Mouse (Mus musculus) midbrain, embryonic 12.5 days (tissue): Measurements from ENCODE around the gene Rpl3l. TPM values are rescaled to one million over a fixed set of nuclear protein-coding genes. Genes with fewer than 3 reads are reported as not detected.
A peak's percentile ranks its signal among the peaks of the same experiment; 100 is the strongest.
"Not testable (repeated sequence)": the region's sequence is repeated elsewhere in the genome, so short reads cannot be mapped to it uniquely, and the experiment has no call there.

Experiments used
- ATAC-seq: fragments of 200-750 bp; cut with Nextera tagmentation; 2 replicates; pipeline ENCODE4 v1.8.0; 2017; ENCODE audit warnings: low read depth, moderate TSS enrichment, moderate library complexity; ENCODE audit not compliant: low FRiP score
- H3K27ac ChIP-seq: fragments of 300-500 bp; sonication (generic); replicated peaks from 2 replicates; pipeline ENCODE4 v1.5.1; 2016; ENCODE audit warnings: mild to moderate bottlenecking
- H3K27me3 ChIP-seq: fragments of 300-500 bp; sonication (generic); 2 replicates; pipeline ENCODE4 v1.6.1; 2016; ENCODE audit warnings: mild to moderate bottlenecking
- H3K36me3 ChIP-seq: fragments of 300-500 bp; sonication (generic); 2 replicates; pipeline ENCODE4 v1.6.1; 2016
- H3K4me1 ChIP-seq: fragments of 300-500 bp; sonication (generic); 2 replicates; pipeline ENCODE4 v1.6.1; 2016
- H3K4me2 ChIP-seq: fragments of 300-500 bp; sonication (generic); replicated peaks from 2 replicates; pipeline ENCODE4 v1.6.1; 2016; ENCODE audit warnings: mild to moderate bottlenecking, moderate library complexity
- H3K4me3 ChIP-seq: fragments of 300-500 bp; sonication (generic); 2 replicates; pipeline ENCODE4 v1.5.1; 2016; ENCODE audit warnings: mild to moderate bottlenecking
- H3K9ac ChIP-seq: fragments of 300-500 bp; sonication (generic); replicated peaks from 2 replicates; pipeline ENCODE4 v1.6.1; 2016; ENCODE audit warnings: mild to moderate bottlenecking, moderate library complexity
- H3K9me3 ChIP-seq: fragments of 300-500 bp; sonication (generic); 2 replicates; pipeline ENCODE4 v1.6.1; 2016; ENCODE audit warnings: mild to moderate bottlenecking
- WGBS: fragments of 180-500 bp; shearing (Covaris S2); methylation state at CpG from one replicate; pipeline ENCODE4 v1.1.7; 2016; 5-methylcytosine and 5-hydroxymethylcytosine counted together
- polyA plus RNA-seq: library from polyadenylated mRNA; unstranded; fragments of >200 nt; fragmentation: Nextera tagmentation; extraction: Ambion mirVana; gene quantifications from 2 replicates; pipeline ENCODE4 v1.2.1, GENCODE M21; 2016

Rpl3l gene
- polyA plus RNA-seq, 1 experiment from 2014 or later: not detected

GRCm38 (mm10) chr17:24721383-24721955 is 6.2 kb upstream of the Rpl3l start:
- not testable (repeated sequence) for H3K27me3 ChIP-seq, H3K27ac ChIP-seq, ATAC-seq, H3K9me3 ChIP-seq
- peaks cover 33% of the 10 kb centered on the region for H3K4me1 ChIP-seq
- peak overlapping the region; percentile 81 for H3K4me2 ChIP-seq
- WGBS: 71% methylated on average over 7 of the region's 7 CpGs
- H3K36me3 ChIP-seq: peaks cover 24% of the 10 kb centered on the region
- H3K4me3 ChIP-seq: peak overlapping the region; percentile 36
- peak overlapping the region; percentile 32; the same call in 1 of the 2 replicates for H3K9ac ChIP-seq

- ATAC-seq: no peak
- WGBS: 36% methylated on average over 13 of the region's 13 CpGs
- Histone ChIP-seq H3K36me3 (peaks cover 16% of the 10 kb centered on the region), H3K27me3 (peaks cover 2% of the 10 kb centered on the region), H3K4me1 (peaks cover 33% of the 10 kb centered on the region), H3K4me3 (peak overlapping the region; percentile 8; the same call in 1 of the 2 replicates), H3K27ac (no peak overlapping the region), H3K9me3 (no peaks in the 10 kb centered on the region), H3K9ac (0 out of 2 replicates have a peak overlapping the region, but pooled peaks have one; percentile 34), H3K4me2 (peak overlapping the region; percentile 89)
Measured at GRCm38 (mm10) chr17:24722220-24722924, 5.2 kb upstream of the Rpl3l start.

- WGBS: 3% methylated on average over 12 of the region's 12 CpGs
- Histone ChIP-seq H3K9me3 (no peaks in the 10 kb centered on the region), H3K27ac (peak overlapping the region; percentile 82), H3K4me2 (peak overlapping the region; percentile 89), H3K4me3 (peak overlapping the region; percentile 73), H3K4me1 (peaks cover 33% of the 10 kb centered on the region), H3K36me3 (peaks cover 16% of the 10 kb centered on the region), H3K27me3 (peaks cover 9% of the 10 kb centered on the region), H3K9ac (peak overlapping the region; percentile 89)
- ATAC-seq: no peak
Measured at GRCm38 (mm10) chr17:24723122-24723880, 4.3 kb upstream of the Rpl3l start.

GRCm38 (mm10) chr17:24723881-24724180 is 3.8 kb upstream of the Rpl3l start:
- Histone ChIP-seq H3K9ac (peak overlapping the region; percentile 89), H3K4me1 (peaks cover 31% of the 10 kb centered on the region), H3K27ac (peak overlapping the region; percentile 82), H3K36me3 (peaks cover 16% of the 10 kb centered on the region), H3K4me2 (peak overlapping the region; percentile 89), H3K9me3 (no peaks in the 10 kb centered on the region), H3K4me3 (peak overlapping the region; percentile 73), H3K27me3 (peaks cover 13% of the 10 kb centered on the region)
- under 1% methylated on average over 15 of the region's 15 CpGs for WGBS
- no peak; the same call in 1 of the 2 replicates for ATAC-seq

GRCm38 (mm10) chr17:24724184-24724583 is 3.4 kb upstream of the Rpl3l start, which contains the start of gene Ndufb10:
Gene Ndufb10 (minus strand): TSS chr17:24724478.
- Histone ChIP-seq H3K36me3 (peaks cover 16% of the 10 kb centered on the region), H3K27me3 (peaks cover 13% of the 10 kb centered on the region), H3K9me3 (no peaks in the 10 kb centered on the region), H3K4me1 (peaks cover 28% of the 10 kb centered on the region), H3K27ac (peak within 1 kb of the TSS; percentile 82), H3K4me3 (peak within 1 kb of the TSS; percentile 73), H3K9ac (peak within 1 kb of the TSS; percentile 89), H3K4me2 (peak within 1 kb of the TSS; percentile 89)
- WGBS: 0% methylated on average over 30 of the region's 30 CpGs
- peak; percentile 71 for ATAC-seq

GRCm38 (mm10) chr17:24725637-24726390 is 1.8 kb upstream of the Rpl3l start:
- H3K36me3 ChIP-seq: peaks cover 16% of the 10 kb centered on the region
- 66% methylated on average over 3 of the region's 3 CpGs for WGBS
- peaks cover 25% of the 10 kb centered on the region for H3K4me1 ChIP-seq
- H3K27me3 ChIP-seq: peaks cover 13% of the 10 kb centered on the region
- no peak overlapping the region for H3K4me3 ChIP-seq
- no peak overlapping the region for H3K27ac ChIP-seq
- no peaks in the 10 kb centered on the region for H3K9me3 ChIP-seq
- ATAC-seq: no peak
- no peak overlapping the region for H3K4me2 ChIP-seq
- H3K9ac ChIP-seq: no peak overlapping the region

- Histone ChIP-seq H3K36me3 (no peaks in the 10 kb centered on the region), H3K9me3 (no peaks in the 10 kb centered on the region), H3K27me3 (peaks cover 17% of the 10 kb centered on the region), H3K4me2 (no peak overlapping the region), H3K9ac (no peak overlapping the region), H3K4me1 (peaks cover 5% of the 10 kb centered on the region), H3K27ac (no peak overlapping the region), H3K4me3 (no peak overlapping the region)
- no peak for ATAC-seq
- 79% methylated on average over 17 of the region's 17 CpGs for WGBS
Measured at GRCm38 (mm10) chr17:24728184-24728583, 564 bp downstream of the Rpl3l start.

- Histone ChIP-seq H3K9ac (no peak overlapping the region), H3K4me2 (no peak overlapping the region), H3K4me3 (no peak overlapping the region), H3K27ac (no peak overlapping the region), H3K9me3 (no peaks in the 10 kb centered on the region), H3K4me1 (no peaks in the 10 kb centered on the region), H3K27me3 (peaks cover 17% of the 10 kb centered on the region), H3K36me3 (no peaks in the 10 kb centered on the region)
- 89% methylated on average over 6 of the region's 6 CpGs for WGBS
- no peak for ATAC-seq
Measured at GRCm38 (mm10) chr17:24729067-24729466, 1.4 kb downstream of the Rpl3l start.

- no peak overlapping the region for H3K4me3 ChIP-seq
- ATAC-seq: no peak
- H3K27me3 ChIP-seq: peaks cover 17% of the 10 kb centered on the region
- H3K4me1 ChIP-seq: peaks cover 1% of the 10 kb centered on the region
- no peaks in the 10 kb centered on the region for H3K36me3 ChIP-seq
- no peak overlapping the region for H3K4me2 ChIP-seq
- H3K9ac ChIP-seq: no peak overlapping the region
- 84% methylated on average over 14 of the region's 14 CpGs for WGBS
- H3K9me3 ChIP-seq: no peaks in the 10 kb centered on the region
- H3K27ac ChIP-seq: no peak overlapping the region
Measured at GRCm38 (mm10) chr17:24730787-24731186, 3.2 kb downstream of the Rpl3l start.

GRCm38 (mm10) chr17:24732233-24732935 is 4.8 kb downstream of the Rpl3l start:
- H3K4me3 ChIP-seq: no peak overlapping the region
- H3K9me3 ChIP-seq: no peaks in the 10 kb centered on the region
- H3K27me3 ChIP-seq: peaks cover 15% of the 10 kb centered on the region
- H3K27ac ChIP-seq: no peak overlapping the region
- ATAC-seq: no peak
- 80% methylated on average over 12 of the region's 12 CpGs for WGBS
- H3K9ac ChIP-seq: no peak overlapping the region
- no peaks in the 10 kb centered on the region for H3K36me3 ChIP-seq
- no peak overlapping the region for H3K4me2 ChIP-seq
- peaks cover 13% of the 10 kb centered on the region for H3K4me1 ChIP-seq

- Histone ChIP-seq H3K36me3 (no peaks in the 10 kb centered on the region), H3K9ac (no peak overlapping the region), H3K4me1 (peaks cover 13% of the 10 kb centered on the region), H3K4me2 (no peak overlapping the region), H3K27ac (no peak overlapping the region), H3K4me3 (no peak overlapping the region), H3K9me3 (no peaks in the 10 kb centered on the region), H3K27me3 (peaks cover 6% of the 10 kb centered on the region)
- WGBS: 89% methylated on average over 21 of the region's 21 CpGs
- no peak for ATAC-seq
Measured at GRCm38 (mm10) chr17:24733434-24734050, 5.9 kb downstream of the Rpl3l start.
